Mouse (Mus musculus): Measurements from ENCODE around the gene Mtx3. TPM values are rescaled to one million over a fixed set of nuclear protein-coding genes. Genes with fewer than 3 reads are reported as not detected.

Gene Mtx3
- 2.0 and 2.3 TPM in 2 replicates for polyA plus RNA-seq (2012; rRNA removed; ENCODE audit: low replicate concordance)

GRCm38 (mm10) chr13:92844586-92845221 is at the start of gene Mtx3:
Gene Mtx3, plus strand, starts transcription at chr13:92844760.

Other genes with a start within 250 kb of the Mtx3 start
- 9.1 and 9.8 TPM in 2 replicates for gene Serinc5, start 233.7 kb upstream of the Mtx3 start, polyA plus RNA-seq (2012; rRNA removed; ENCODE audit: low replicate concordance)
- 0.69 and 2.1 TPM in 2 replicates for gene Thbs4, start 49.9 kb upstream of the Mtx3 start, polyA plus RNA-seq (2012; rRNA removed; ENCODE audit: low replicate concordance)